Mouse (Mus musculus): ENCODE measurements around the gene Fcna.

Gene Fcna

DNA sequence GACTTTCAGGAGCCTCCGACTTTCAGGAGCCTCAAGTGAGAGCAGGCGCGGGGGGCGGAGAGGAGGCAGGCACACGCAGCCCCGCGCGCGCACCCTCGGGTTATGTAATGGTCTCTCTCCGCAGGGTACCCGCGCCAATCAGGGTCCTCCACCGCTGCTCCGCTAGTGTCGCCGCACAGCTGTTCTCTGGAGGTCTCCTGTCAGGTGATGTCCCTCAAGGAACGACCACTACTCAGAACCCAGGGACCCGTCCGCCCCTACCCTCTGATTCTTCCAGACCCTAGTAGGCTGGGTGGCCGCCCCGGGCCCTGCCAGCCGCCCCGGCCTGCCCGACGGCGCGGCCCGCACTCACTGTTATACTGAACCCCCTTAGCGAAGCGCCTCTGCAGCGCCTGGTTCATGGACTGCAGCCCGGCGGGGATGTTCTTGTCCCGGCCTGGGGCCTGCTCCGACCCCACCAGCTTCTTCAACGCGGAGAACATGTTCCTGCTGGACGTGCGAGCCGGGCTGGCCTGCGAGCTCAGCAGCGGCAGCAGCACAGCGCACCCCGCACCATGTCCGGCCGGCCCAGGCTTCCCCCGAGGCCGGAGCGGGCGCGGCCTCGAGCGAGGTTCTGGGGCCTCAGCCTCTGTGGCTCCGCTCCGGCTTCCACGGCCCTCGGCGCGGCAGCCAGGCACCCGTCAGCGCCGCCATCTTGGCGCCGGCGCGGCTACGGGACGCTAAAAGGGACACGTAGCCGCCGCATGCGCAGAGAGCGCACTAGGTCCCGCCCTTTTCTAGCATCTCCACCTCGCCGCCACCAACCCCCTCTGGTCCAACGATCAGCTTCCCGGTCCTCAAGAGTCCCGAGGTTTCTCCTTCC, 19.8 kb downstream of the Fcna start, which contains the start of gene Rabl6:
Gene Rabl6, minus strand, starts transcription at position 761 of the 862 bp plus-strand sequence.
- peak; percentile 82 for DNase-seq (ENCODE audit: low spot score)

DNA sequence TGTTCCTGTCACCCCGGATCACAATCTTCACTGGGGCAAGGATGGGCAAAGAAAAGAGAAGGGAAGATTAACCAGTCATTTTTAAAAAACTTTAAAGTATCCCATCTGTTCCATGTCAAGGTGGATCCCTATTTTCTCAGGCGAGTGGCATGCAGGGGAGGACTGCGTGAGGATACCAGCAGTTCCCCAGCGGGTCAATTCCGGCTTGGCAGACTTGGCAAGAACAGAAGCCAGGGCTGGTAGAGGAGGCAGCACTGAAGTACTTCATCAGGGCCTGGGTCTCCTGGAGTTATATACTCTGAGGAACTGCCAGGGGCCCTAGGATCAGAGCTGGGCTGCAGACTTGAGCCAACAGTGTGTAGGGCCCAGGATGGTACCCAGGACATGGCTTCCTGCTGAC, 25.3 kb downstream of the Fcna start:
- DNase-seq (ENCODE audit: low spot score) = no peak

- DNase-seq (ENCODE audit: low spot score) = no peak
Measured at GRCm38 (mm10) chr2:25600037-25600436, 27.8 kb downstream of the Fcna start.

- no peak for DNase-seq (ENCODE audit: low spot score)
Measured at GRCm38 (mm10) chr2:25598749-25599148, 29.1 kb downstream of the Fcna start.

DNA sequence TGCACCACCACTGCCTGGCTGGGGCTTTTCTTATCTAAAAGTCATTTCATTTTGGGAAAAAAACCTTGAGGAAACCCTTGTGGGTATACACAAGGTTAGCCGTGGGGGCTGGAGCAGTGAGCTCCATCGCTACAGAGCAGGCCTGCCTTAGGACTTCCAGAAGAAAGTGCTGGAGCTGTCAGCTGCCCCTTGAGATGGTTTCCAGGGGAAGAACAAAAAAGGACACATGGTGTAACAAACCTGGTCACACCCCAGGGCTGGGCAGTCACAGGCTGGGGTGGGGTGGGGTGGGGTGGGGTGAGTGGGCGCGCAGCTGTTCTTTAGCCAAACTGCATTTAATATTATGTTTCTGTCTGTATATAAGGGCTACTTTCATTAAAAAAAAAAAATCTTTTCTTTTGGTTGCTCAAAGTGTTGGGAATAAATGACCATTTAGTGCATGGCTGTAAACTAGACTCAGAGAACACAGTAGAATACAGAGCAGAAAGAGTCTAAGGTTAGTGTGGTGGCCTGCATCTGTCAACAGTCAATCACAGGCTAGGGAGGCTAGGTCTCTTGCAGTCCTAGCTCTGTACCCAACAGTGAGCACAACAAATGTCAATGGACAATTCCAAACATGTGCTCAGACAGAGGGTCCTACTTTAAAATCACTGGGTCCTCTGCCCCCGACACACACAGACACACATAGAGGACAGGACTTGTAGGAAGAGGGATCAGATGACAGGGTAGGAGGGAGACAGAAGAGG, 30.9 kb downstream of the Fcna start:
- DNase-seq (ENCODE audit: low spot score) = no peak

DNA sequence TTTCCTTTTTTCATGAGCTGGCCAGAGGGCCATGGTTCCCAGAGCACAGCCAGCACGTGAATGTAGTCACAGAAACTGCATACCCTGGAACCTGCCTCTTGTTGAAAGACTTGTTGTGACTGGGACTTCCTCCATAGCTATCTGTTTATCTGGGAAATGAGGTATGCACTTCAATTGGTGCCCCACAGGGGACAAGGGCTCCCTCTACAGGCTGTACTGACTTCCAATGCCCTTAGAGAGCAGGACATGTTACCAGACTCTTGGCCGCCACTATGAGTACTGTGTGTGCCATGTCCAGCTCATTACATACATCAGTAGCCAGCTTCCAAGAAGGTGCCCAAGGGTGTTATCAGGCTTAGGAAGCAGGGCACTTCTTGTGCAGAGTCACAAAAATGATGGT, 36.0 kb downstream of the Fcna start:
- DNase-seq (ENCODE audit: low spot score) = peak; percentile 41

DNA sequence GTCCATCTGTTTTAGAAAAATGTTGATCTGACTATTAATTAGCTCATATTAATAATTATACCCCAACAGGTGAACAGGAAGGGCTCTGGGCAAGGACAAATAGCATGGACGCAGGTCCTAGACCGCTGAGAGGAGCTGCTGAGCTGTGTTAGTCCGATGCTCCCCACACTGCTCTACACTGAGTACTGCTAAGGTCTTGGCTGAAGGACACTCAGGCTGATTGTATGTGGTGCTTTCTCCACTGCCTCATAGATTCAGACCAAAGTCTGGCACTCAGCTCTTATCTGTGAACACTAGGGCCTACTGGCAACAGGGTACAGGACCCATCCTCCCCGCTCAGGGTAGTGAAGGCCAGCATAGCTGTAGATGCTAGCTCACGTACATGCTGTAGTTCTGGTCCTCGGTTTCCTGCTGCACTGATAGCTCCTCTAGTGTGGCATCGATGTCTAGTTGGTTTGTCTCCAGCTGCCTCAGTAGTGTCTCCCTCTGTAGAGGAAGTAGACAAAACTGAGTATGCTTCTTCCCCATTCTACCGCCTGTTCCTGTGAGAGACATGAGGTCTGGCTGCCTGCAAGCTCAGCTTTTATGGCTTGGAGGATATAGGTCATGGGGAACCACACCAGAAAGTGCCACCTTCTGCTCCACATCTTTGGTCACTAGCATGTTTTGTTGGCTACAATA, 39.5 kb downstream of the Fcna start:
- no peak for DNase-seq (ENCODE audit: low spot score)

GRCm38 (mm10) chr2:25587290-25587689, 40.5 kb downstream of the Fcna start:
- DNase-seq (ENCODE audit: low spot score) = no peak

DNA sequence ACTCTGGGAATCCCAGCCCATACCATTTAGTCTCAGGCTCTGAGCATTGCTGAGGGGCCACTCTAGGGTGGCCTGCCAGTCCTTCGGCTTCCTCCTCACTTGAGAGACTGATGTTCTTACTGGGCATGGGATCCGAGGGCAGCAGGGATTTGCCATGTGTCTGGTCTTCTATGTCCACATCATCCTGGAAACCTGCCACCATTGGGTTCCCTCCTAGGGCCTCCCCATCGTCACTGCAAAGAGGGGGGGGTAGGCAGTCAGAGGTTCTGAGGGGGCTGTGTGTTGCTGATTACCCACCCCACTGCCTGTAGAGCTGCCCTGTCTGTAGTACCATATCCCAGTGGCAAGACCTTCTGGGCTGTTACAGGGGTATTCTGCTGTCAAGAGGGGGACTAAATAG, 42.2 kb downstream of the Fcna start:
- DNase-seq (ENCODE audit: low spot score) = no peak

DNA sequence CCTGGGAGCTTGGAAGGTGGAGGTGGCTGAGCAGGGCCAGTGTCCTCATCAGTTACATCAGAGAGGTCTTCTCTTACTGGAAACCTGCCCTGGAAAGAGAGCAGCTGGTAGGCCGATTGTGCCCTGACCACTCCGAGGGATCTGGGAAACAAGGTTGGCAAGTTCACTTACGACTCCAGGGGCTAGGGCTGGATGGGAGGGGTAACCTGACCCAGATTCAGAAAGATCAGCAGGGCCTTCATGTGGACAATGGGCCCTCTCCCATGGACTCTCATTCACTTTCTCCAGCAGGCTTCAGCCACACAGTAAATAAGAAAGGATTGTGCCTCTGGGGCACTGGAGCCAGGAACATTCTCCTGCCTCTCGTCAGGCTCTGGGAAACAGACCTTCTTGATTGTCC, 43.0 kb downstream of the Fcna start:
- no peak for DNase-seq (ENCODE audit: low spot score)

DNA sequence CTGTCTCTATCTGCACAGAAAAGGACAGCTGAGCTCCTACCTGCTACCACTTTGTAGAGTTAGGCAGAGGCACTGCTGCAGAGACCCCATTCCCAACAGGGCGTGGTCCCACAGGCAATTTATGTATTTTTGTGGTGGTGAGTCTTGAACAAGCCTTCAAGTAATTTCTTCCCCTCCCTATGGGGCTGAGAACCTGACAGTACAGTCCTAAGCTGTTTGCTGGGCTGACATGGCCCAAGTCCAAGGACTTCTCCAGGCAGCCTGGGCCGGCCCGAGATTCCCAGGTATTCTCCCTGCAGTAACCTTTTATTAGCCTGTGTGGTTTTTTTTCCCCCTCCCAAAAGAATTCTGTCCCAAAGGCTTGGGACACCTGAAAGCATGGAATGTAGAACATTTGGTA, 43.7 kb downstream of the Fcna start:
- no peak for DNase-seq (ENCODE audit: low spot score)

GRCm38 (mm10) chr2:25583571-25583970, 44.3 kb downstream of the Fcna start:
- no peak for DNase-seq (ENCODE audit: low spot score)

DNA sequence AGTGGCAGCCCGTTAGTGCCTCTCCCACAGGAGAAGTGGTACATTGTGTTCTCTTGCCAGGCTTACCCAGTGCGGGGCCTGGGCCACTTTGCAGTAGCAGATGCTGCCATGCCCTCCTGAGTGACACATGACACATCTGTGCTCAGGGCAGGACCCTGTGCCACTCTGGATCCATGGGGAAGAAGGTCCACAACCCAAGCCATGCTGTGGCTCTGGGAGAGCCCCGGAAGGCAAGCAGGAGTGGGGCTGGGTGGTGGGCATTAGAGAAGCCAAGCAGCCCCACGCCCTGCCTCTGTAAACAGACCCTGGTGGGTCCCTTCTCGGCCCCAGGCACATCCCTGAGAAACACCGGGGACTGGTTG, 44.7 kb downstream of the Fcna start:
- no peak for DNase-seq (ENCODE audit: low spot score)

- no peak for DNase-seq (ENCODE audit: low spot score)
Measured at GRCm38 (mm10) chr2:25582466-25583119, 45.2 kb downstream of the Fcna start.

GRCm38 (mm10) chr2:25581901-25582301, 45.9 kb downstream of the Fcna start:
- no peak for DNase-seq (ENCODE audit: low spot score)

GRCm38 (mm10) chr2:25581294-25581864, 46.5 kb downstream of the Fcna start, which contains the start of gene Ajm1:
Gene Ajm1 (minus strand): TSS chr2:25581757.
- peak; percentile 69 for DNase-seq (ENCODE audit: low spot score)

- no peak for DNase-seq (ENCODE audit: low spot score)
Measured at GRCm38 (mm10) chr2:25580621-25581101, 47.2 kb downstream of the Fcna start.

DNA sequence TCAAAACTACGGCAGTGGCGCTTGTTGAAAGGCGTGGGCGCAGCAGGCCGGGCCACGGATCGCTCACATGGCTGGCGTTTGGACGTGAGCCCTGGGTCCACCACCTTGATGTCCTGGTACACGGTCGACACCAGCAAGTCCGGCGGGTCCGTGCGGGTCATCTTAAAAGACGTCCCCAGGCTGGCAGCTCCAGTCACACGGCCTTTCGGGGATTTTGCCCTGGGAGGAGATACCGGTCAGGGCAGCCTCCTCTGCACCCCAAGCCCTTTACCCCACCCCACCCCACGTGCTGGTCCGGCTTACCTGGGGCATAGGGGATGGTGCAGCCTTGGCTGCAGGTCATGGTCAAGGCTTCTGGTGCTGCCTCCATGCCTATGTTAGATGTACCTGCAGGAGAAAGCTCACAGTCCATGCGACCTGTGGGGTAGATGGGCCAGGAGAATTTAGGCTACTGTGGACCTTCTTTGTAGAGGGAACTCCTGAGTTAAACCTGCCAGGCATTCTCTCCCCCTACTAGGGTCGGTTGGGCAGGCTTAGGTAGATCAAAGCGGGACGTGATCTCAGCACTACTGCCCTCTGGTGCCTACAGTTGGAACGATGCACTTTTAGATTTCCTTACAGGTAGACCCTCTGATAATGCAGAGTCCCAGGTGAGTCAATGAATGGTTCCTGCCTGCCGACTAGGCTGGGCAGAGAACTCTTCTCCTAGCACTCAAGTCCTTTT, 47.9 kb downstream of the Fcna start:
- DNase-seq (ENCODE audit: low spot score) = peak; percentile 42

- DNase-seq (ENCODE audit: low spot score) = no peak
Measured at GRCm38 (mm10) chr2:25578796-25579736, 48.8 kb downstream of the Fcna start.
